Mouse (Mus musculus) liver, embryonic 12.5 days (tissue): ENCODE results near the gene Rasl2-9. TPM values are rescaled to one million over a fixed set of nuclear protein-coding genes. Genes with fewer than 3 reads are reported as not detected.
"Not testable (repeated sequence)": the region's sequence is repeated elsewhere in the genome, so short reads cannot be mapped to it uniquely, and the experiment has no call there.

Experiments used
- ATAC-seq: fragments of 200-750 bp; cut with Nextera tagmentation; 2 replicates; pipeline ENCODE4 v1.8.0; 2017; ENCODE audit warnings: moderate number of reproducible peaks, mild to moderate bottlenecking, moderate library complexity
- H3K27ac ChIP-seq: fragments of 300-500 bp; sonication (generic); 2 replicates; pipeline ENCODE4 v1.5.1; 2016; ENCODE audit warnings: mild to moderate bottlenecking
- H3K27me3 ChIP-seq: fragments of 300-500 bp; sonication (generic); replicated peaks from 2 replicates; pipeline ENCODE4 v1.6.1; 2016; ENCODE audit warnings: mild to moderate bottlenecking, moderate library complexity
- H3K36me3 ChIP-seq: fragments of 300-500 bp; sonication (generic); 2 replicates; pipeline ENCODE4 v1.6.1; 2016; ENCODE audit warnings: mild to moderate bottlenecking, moderate library complexity
- H3K4me1 ChIP-seq: fragments of 300-500 bp; sonication (generic); 2 replicates; pipeline ENCODE4 v1.6.1; 2016
- H3K4me2 ChIP-seq: fragments of 300-500 bp; sonication (generic); 2 replicates; pipeline ENCODE4 v1.6.1; 2016; ENCODE audit warnings: mild to moderate bottlenecking, moderate library complexity
- H3K4me3 ChIP-seq: fragments of 300-500 bp; sonication (generic); 2 replicates; pipeline ENCODE4 v1.5.1; 2016; ENCODE audit warnings: mild to moderate bottlenecking, moderate library complexity
- H3K9ac ChIP-seq: fragments of 300-500 bp; sonication (generic); 2 replicates; pipeline ENCODE4 v1.6.1; 2016; ENCODE audit warnings: mild to moderate bottlenecking, moderate library complexity
- H3K9me3 ChIP-seq: fragments of 300-500 bp; sonication (generic); replicated peaks from 2 replicates; pipeline ENCODE4 v1.6.1; 2016; ENCODE audit warnings: mild to moderate bottlenecking, moderate library complexity
- WGBS: fragments of 180-500 bp; shearing (Covaris S2); methylation state at CpG from one replicate; pipeline ENCODE4 v1.1.7; 2016; ENCODE audit not compliant: insufficient replicate concordance; 5-methylcytosine and 5-hydroxymethylcytosine counted together
- polyA plus RNA-seq: library from polyadenylated mRNA; unstranded; fragments of >200 nt; fragmentation: Nextera tagmentation; extraction: Ambion mirVana; gene quantifications from 2 replicates; pipeline ENCODE4 v1.2.1, GENCODE M21; 2016

The Rasl2-9 gene
- polyA plus RNA-seq = 0.38 TPM in 1 of 2 replicates, not detected in the other

- H3K4me1 ChIP-seq = peaks cover 8% of the 10 kb centered on the region
- no peaks in the 10 kb centered on the region for H3K9me3 ChIP-seq
- peak; percentile 84 for ATAC-seq
- peak within 1 kb of the TSS; percentile 49 for H3K9ac ChIP-seq
- peak within 1 kb of the TSS; percentile 47 for H3K4me3 ChIP-seq
- no peaks in the 10 kb centered on the region; the same call in 1 of the 2 replicates for H3K27me3 ChIP-seq
- WGBS = 13% methylated on average over 42 of the region's 42 CpGs
- H3K27ac ChIP-seq = no peak within 1 kb of the TSS
- no peaks in the 10 kb centered on the region for H3K36me3 ChIP-seq
- H3K4me2 ChIP-seq = peak within 1 kb of the TSS; percentile 69
Observed at GRCm38 (mm10) chr7:5125549-5126406, at the start of gene Rasl2-9. Rasl2-9 (minus strand) TSS chr7:5125950.

GRCm38 (mm10) chr7:5149570-5149969 lies 23.8 kb upstream of the Rasl2-9 start, which contains the start of gene Vmn1r55:
Vmn1r55 (minus strand) TSS chr7:5149670.
- not testable (repeated sequence) for H3K27ac ChIP-seq, H3K4me2 ChIP-seq, H3K27me3 ChIP-seq, H3K4me3 ChIP-seq, H3K4me1 ChIP-seq, H3K9me3 ChIP-seq, ATAC-seq, H3K9ac ChIP-seq, H3K36me3 ChIP-seq

- WGBS = 62% methylated on average over 8 of the region's 8 CpGs
- no peak overlapping the region for H3K27ac ChIP-seq
- H3K4me3 ChIP-seq = no peak overlapping the region
- no peaks in the 10 kb centered on the region for H3K9me3 ChIP-seq
- peaks cover 8% of the 10 kb centered on the region for H3K4me1 ChIP-seq
- H3K27me3 ChIP-seq = no peaks in the 10 kb centered on the region; the same call in 1 of the 2 replicates
- ATAC-seq = no peak
- H3K9ac ChIP-seq = no peak overlapping the region
- H3K36me3 ChIP-seq = no peaks in the 10 kb centered on the region
- peak overlapping the region; percentile 69 for H3K4me2 ChIP-seq
Observed at GRCm38 (mm10) chr7:5125078-5125477, 672 bp downstream of the Rasl2-9 start.

GRCm38 (mm10) chr7:5116850-5117249 lies 8.9 kb downstream of the Rasl2-9 start, which contains the start of gene Rfpl4:
Rfpl4 (minus strand) TSS chr7:5116950.
- Histone ChIP-seq H3K9ac (no peak within 1 kb of the TSS), H3K36me3 (no peaks in the 10 kb centered on the region), H3K27ac (no peak within 1 kb of the TSS), H3K4me1 (no peaks in the 10 kb centered on the region), H3K4me3 (no peak within 1 kb of the TSS), H3K9me3 (no peaks in the 10 kb centered on the region), H3K4me2 (no peak within 1 kb of the TSS), H3K27me3 (no peaks in the 10 kb centered on the region)
- ATAC-seq = no peak
- WGBS = 72% methylated on average over 3 of the region's 3 CpGs

GRCm38 (mm10) chr7:5112701-5113100 lies 13.0 kb downstream of the Rasl2-9 start:
- 24% methylated on average over 3 of the region's 3 CpGs for WGBS
- no peaks in the 10 kb centered on the region for H3K27me3 ChIP-seq

GRCm38 (mm10) chr7:5109301-5109700 lies 16.4 kb downstream of the Rasl2-9 start:
- ATAC-seq = no peak
- Histone ChIP-seq H3K9me3 (no peaks in the 10 kb centered on the region), H3K27ac (no peak overlapping the region), H3K27me3 (no peaks in the 10 kb centered on the region), H3K4me3 (no peak overlapping the region), H3K36me3 (no peaks in the 10 kb centered on the region), H3K9ac (no peak overlapping the region), H3K4me1 (no peaks in the 10 kb centered on the region), H3K4me2 (no peak overlapping the region)
- WGBS = 76% methylated on average over 8 of the region's 8 CpGs

More at GRCm38 (mm10) chr7:5112701-5113100, 13.0 kb downstream of the Rasl2-9 start:
- Histone ChIP-seq H3K4me2 (no peak overlapping the region), H3K36me3 (no peaks in the 10 kb centered on the region), H3K4me1 (no peaks in the 10 kb centered on the region), H3K9ac (no peak overlapping the region), H3K4me3 (no peak overlapping the region), H3K9me3 (no peaks in the 10 kb centered on the region), H3K27ac (no peak overlapping the region)
- no peak for ATAC-seq

GRCm38 (mm10) chr7:5108272-5108671 lies 17.5 kb downstream of the Rasl2-9 start:
- H3K9ac ChIP-seq = no peak overlapping the region
- H3K27me3 ChIP-seq = no peaks in the 10 kb centered on the region
- no peak overlapping the region for H3K4me2 ChIP-seq
- no peaks in the 10 kb centered on the region for H3K4me1 ChIP-seq
- WGBS = 50% methylated on average over 4 of the region's 4 CpGs
- no peak for ATAC-seq
- no peaks in the 10 kb centered on the region for H3K36me3 ChIP-seq
- no peak overlapping the region for H3K4me3 ChIP-seq
- H3K9me3 ChIP-seq = no peaks in the 10 kb centered on the region
- H3K27ac ChIP-seq = no peak overlapping the region

- no peaks in the 10 kb centered on the region for H3K4me1 ChIP-seq
- H3K4me3 ChIP-seq = no peak overlapping the region
- H3K9ac ChIP-seq = no peak overlapping the region
- H3K27ac ChIP-seq = no peak overlapping the region
- no peak overlapping the region for H3K4me2 ChIP-seq
- no peak for ATAC-seq
- peaks cover 18% of the 10 kb centered on the region for H3K36me3 ChIP-seq
- H3K27me3 ChIP-seq = no peaks in the 10 kb centered on the region
- no peaks in the 10 kb centered on the region for H3K9me3 ChIP-seq
- WGBS = 80% methylated on average over 2 of the region's 2 CpGs
Observed at GRCm38 (mm10) chr7:5102564-5102963, 23.2 kb downstream of the Rasl2-9 start.

- Histone ChIP-seq H3K27me3 (no peaks in the 10 kb centered on the region), H3K27ac (no peak overlapping the region), H3K9ac (no peak overlapping the region), H3K36me3 (peaks cover 32% of the 10 kb centered on the region), H3K4me1 (no peaks in the 10 kb centered on the region), H3K9me3 (no peaks in the 10 kb centered on the region), H3K4me3 (no peak overlapping the region), H3K4me2 (no peak overlapping the region)
- peak; percentile 57 for ATAC-seq
- 52% methylated on average over 10 of the region's 10 CpGs for WGBS
Observed at GRCm38 (mm10) chr7:5101066-5101663, 24.6 kb downstream of the Rasl2-9 start.

- Histone ChIP-seq H3K27ac (no peak overlapping the region), H3K27me3 (no peaks in the 10 kb centered on the region), H3K4me3 (no peak overlapping the region), H3K4me2 (no peak overlapping the region), H3K9ac (no peak overlapping the region), H3K4me1 (no peaks in the 10 kb centered on the region), H3K36me3 (peaks cover 46% of the 10 kb centered on the region), H3K9me3 (no peaks in the 10 kb centered on the region)
- 72% methylated on average over 3 of the region's 3 CpGs for WGBS
- ATAC-seq = no peak
Observed at GRCm38 (mm10) chr7:5099796-5100195, 26.0 kb downstream of the Rasl2-9 start.

GRCm38 (mm10) chr7:5098769-5099168 lies 27.0 kb downstream of the Rasl2-9 start:
- Histone ChIP-seq H3K27me3 (no peaks in the 10 kb centered on the region), H3K9ac (no peak overlapping the region), H3K4me2 (no peak overlapping the region), H3K36me3 (peaks cover 56% of the 10 kb centered on the region), H3K27ac (no peak overlapping the region), H3K9me3 (no peaks in the 10 kb centered on the region), H3K4me3 (no peak overlapping the region), H3K4me1 (no peaks in the 10 kb centered on the region)
- ATAC-seq = no peak
- WGBS = 85% methylated on average over 5 of the region's 5 CpGs

- Histone ChIP-seq H3K9me3 (no peaks in the 10 kb centered on the region), H3K27ac (no peak overlapping the region), H3K4me3 (no peak overlapping the region), H3K4me2 (no peak overlapping the region), H3K36me3 (peaks cover 99% of the 10 kb centered on the region), H3K27me3 (no peaks in the 10 kb centered on the region), H3K9ac (no peak overlapping the region), H3K4me1 (0 out of 2 replicates have a peak, but pooled peaks cover 2% of the 10 kb centered on the region)
- 85% methylated on average over 21 of the region's 21 CpGs for WGBS
- ATAC-seq = no peak
Observed at GRCm38 (mm10) chr7:5092831-5093510, 32.8 kb downstream of the Rasl2-9 start.
